Mouse (Mus musculus): ENCODE results near the gene Glod4. TPM values are rescaled to one million over a fixed set of nuclear protein-coding genes. Genes with fewer than 3 reads are reported as not detected.

Gene Glod4
- polyA plus RNA-seq, 1 experiment from 2014 or later: 155 TPM

- Histone ChIP-seq H3K9me3 (ENCODE audit: control insufficient read depth, low read length) (no peaks in the 10 kb centered on the region), H3K4me3 (ENCODE audit: low read length) (no peak overlapping the region), H3K36me3 (ENCODE audit: control insufficient read depth, insufficient read depth, low read length) (peaks cover 19% of the 10 kb centered on the region), H3K4me2 (replicated peaks; ENCODE audit: low read depth, low read length) (no peak overlapping the region), H3K4me1 (ENCODE audit: control insufficient read depth, insufficient read depth, low read length) (no peaks in the 10 kb centered on the region), H3K27me3 (ENCODE audit: control insufficient read depth, insufficient read depth, low read length) (no peaks in the 10 kb centered on the region), H3K9ac (ENCODE audit: low read depth, low read length) (no peak overlapping the region), H3K27ac (ENCODE audit: low read depth, low read length) (no peak overlapping the region)
- 82% methylated on average over 6 of the region's 6 CpGs for whole genome bisulfite sequencing
- no peak for ATAC-seq (ENCODE audit: low FRiP score, low TSS enrichment)
Measured at GRCm38 (mm10) chr11:76077341-76077740, 166.2 kb downstream of the Glod4 start.

- H3K27ac ChIP-seq (ENCODE audit: low read depth, low read length): no peak overlapping the region
- 59% methylated on average over 11 of the region's 11 CpGs for WGBS
Measured at GRCm38 (mm10) chr11:76074296-76075093, 169.0 kb downstream of the Glod4 start.

More at GRCm38 (mm10) chr11:76074296-76075093, 169.0 kb downstream of the Glod4 start:
- Histone ChIP-seq H3K4me1 (ENCODE audit: control insufficient read depth, insufficient read depth, low read length) (no peaks in the 10 kb centered on the region), H3K4me2 (replicated peaks; ENCODE audit: low read depth, low read length) (no peak overlapping the region), H3K9me3 (ENCODE audit: control insufficient read depth, low read length) (no peaks in the 10 kb centered on the region), H3K36me3 (ENCODE audit: control insufficient read depth, insufficient read depth, low read length) (peaks cover 3% of the 10 kb centered on the region; the same call in 1 of the 2 replicates), H3K4me3 (ENCODE audit: low read length) (no peak overlapping the region), H3K27me3 (ENCODE audit: control insufficient read depth, insufficient read depth, low read length) (no peaks in the 10 kb centered on the region), H3K9ac (ENCODE audit: low read depth, low read length) (no peak overlapping the region)
- ATAC-seq (ENCODE audit: low FRiP score, low TSS enrichment): peak; percentile 35; the same call in 1 of the 2 replicates

Other genes with a start within 250 kb of the Glod4 start
- gene 1700016K19Rik, start 243.8 kb downstream of the Glod4 start, polyA plus RNA-seq (2014; fragmentation: Nextera tagmentation; extraction: Ambion mirVana): 0.31 and 0.50 TPM in 2 replicates
- 20.7 and 23.3 TPM in 2 replicates for gene Rflnb, start 215.9 kb downstream of the Glod4 start, polyA plus RNA-seq (2014; fragmentation: Nextera tagmentation; extraction: Ambion mirVana)
- gene Vps53, start 64.1 kb downstream of the Glod4 start, polyA plus RNA-seq (2014; fragmentation: Nextera tagmentation; extraction: Ambion mirVana): 27.3 and 40.8 TPM in 2 replicates
- gene Fam57a, start 64.1 kb downstream of the Glod4 start, polyA plus RNA-seq (2014; fragmentation: Nextera tagmentation; extraction: Ambion mirVana): 25.5 and 26.5 TPM in 2 replicates
- 1.2 and 1.6 TPM in 2 replicates for gene Dbil5, start 26.1 kb downstream of the Glod4 start, polyA plus RNA-seq (2014; fragmentation: Nextera tagmentation; extraction: Ambion mirVana)
- gene Gemin4, start 26.1 kb downstream of the Glod4 start, polyA plus RNA-seq (2014; fragmentation: Nextera tagmentation; extraction: Ambion mirVana): 18.8 and 43.8 TPM in 2 replicates
- gene Mrm3, start within 50 bp of the Glod4 start, polyA plus RNA-seq (2014; fragmentation: Nextera tagmentation; extraction: Ambion mirVana): 25.2 and 29.3 TPM in 2 replicates
- 29.3 and 38.0 TPM in 2 replicates for gene Nxn, start 155.4 kb upstream of the Glod4 start, polyA plus RNA-seq (2014; fragmentation: Nextera tagmentation; extraction: Ambion mirVana)
- gene Timm22, start 163.2 kb upstream of the Glod4 start, polyA plus RNA-seq (2014; fragmentation: Nextera tagmentation; extraction: Ambion mirVana): 113 and 139 TPM in 2 replicates

All from kidney, embryonic 14.5 days (tissue).